Mouse (Mus musculus) T-helper 17 cell (primary cell): ENCODE measurements at regions not wholly inside any gene's neighbourhood (a gene's known extent, or its start where the extent isn't known, plus 50 kb on each side); places are given as distances from the start of the nearest gene placed in this dataset.

Experiments
- in situ Hi-C, 2 experiments: fragments of 300-600 bp; cut with MboI, MseI; formaldehyde crosslinking; loops; 1 replicate in 1 of 2; 2 replicates in 1 of 2; pipeline ENCODE4 v1.15.1; 2025; ENCODE audit warnings: high pct_unique_total_duplicates in 2 of 2

- in situ Hi-C loops: no loop called here
Measured at GRCm38 (mm10) chr3:61849317-61849716, 483.6 kb upstream of the B430305J03Rik start.

- in situ Hi-C loops: no loop called here
Measured at GRCm38 (mm10) chr3:61846703-61847102, 481.0 kb upstream of the B430305J03Rik start.

- in situ Hi-C loops: loop anchor here (5.0 kb wide), 1 partner anchor 592 kb away; no protein-coding TSS in a partner anchor
Measured at GRCm38 (mm10) chr3:61839355-61840009, 473.7 kb upstream of the B430305J03Rik start.

- in situ Hi-C loops: no loop called here
Measured at GRCm38 (mm10) chr3:61816807-61817206, 451.1 kb upstream of the B430305J03Rik start.

GRCm38 (mm10) chr3:61796021-61796420 is 430.3 kb upstream of the B430305J03Rik start:
- in situ Hi-C loops: no loop called here

GRCm38 (mm10) chr3:61790674-61791073 is 424.9 kb upstream of the B430305J03Rik start:
- in situ Hi-C loops: no loop called here
